In the genomic region with DNA sequence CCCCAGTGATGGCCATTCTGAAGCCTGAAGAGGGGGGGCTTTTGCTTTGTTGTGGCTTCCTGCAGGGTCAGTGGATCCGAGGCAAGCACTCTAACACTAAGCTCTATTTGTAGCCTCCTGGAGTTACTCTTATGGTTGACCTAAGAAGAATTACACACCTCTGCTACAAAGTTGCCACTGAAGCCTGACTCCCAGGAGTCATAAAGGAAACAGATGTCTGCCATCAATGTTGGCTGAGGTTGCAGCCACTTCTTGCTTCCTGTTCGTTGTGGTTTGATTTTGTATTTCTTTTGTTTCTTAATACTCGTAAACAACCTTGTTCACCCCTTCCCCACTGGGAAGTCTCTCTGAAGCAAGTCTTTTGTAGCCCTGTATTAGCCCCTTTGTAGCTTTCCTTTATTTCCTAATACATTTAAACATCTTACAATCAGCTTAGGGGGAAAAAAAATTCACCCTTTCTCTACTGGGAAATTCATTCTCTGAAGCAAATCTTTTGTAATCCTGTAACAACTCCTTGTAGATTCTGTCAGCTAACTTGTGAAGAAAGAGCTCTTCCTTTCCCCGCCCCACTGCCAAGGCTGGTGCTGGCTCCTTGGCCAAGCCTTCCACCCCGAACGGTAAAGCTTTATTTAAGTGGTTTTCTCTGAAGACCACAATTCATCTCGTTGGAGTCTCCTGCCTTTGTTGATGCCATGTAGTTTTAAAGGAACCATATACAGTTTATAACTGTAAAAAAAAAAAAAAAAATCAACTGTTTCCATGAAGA, we compare ENCODE assay signal across 17 mouse cellular contexts. TPM values are rescaled to one million over a fixed set of nuclear protein-coding genes. Genes with fewer than 3 reads are reported as not detected.
DNase-seq lines count a peak whose midpoint lies in the region; ATAC-seq and TF ChIP-seq lines count a peak whose summit lies in the region.
"Had no signal": no experiment of that assay in that cellular context is flagged by ENCODE, and none has a peak within 500 bp of the region (broad histone marks: within the 10 kb centered on the region; RNA-seq: fewer than 3 reads in every experiment).

No protein-coding gene starts in this region.

- DNase-seq in kidney, postnatal 36 days, result no peak
- DNase-seq in CD4-positive helper T cell, adult 2 months (ENCODE audit: low read depth, low spot score), result peak; percentile 37
- peak; percentile 34 to 59 for DNase-seq in natural killer cell, adult 2 months (ENCODE audit: low spot score in 2 of 2)
- DNase-seq in layer of hippocampus, adult 9-11 months, result no peak
- DNase-seq in urinary bladder, postnatal 10 days (ENCODE audit: low spot score), result no peak
- no peak for DNase-seq in embryo, embryonic 11 days
- DNase-seq: adrenal gland, postnatal 36 days; kidney, postnatal 14 days; lung, embryonic 14.5 days; retina, postnatal 1 day had no signal

- no peaks in the 10 kb centered on the region; the same call in 1 of the 2 replicates for H3K4me1 ChIP-seq in kidney, embryonic 15.5 days
- H3K4me1 ChIP-seq in bone marrow, adult 2 months (ENCODE audit: control insufficient read depth, insufficient read depth, low read length), result peaks cover 3% of the 10 kb centered on the region; the same call in 1 of the 2 replicates
- H3K4me1 ChIP-seq: neural tube, embryonic 12.5 days had no signal

- ATAC-seq in kidney, embryonic 15.5 days (replicated peaks; ENCODE audit: low FRiP score), result no peak

- H3K27ac ChIP-seq in kidney, embryonic 15.5 days, result 0 out of 2 replicates have a peak overlapping the region, but pooled peaks have one; percentile 10
- H3K27ac ChIP-seq in bone marrow, adult 2 months (ENCODE audit: control insufficient read depth, insufficient read depth, low read depth, low read length, poor library complexity), result peak overlapping the region; percentile 79; the same call in 1 of the 2 replicates
- H3K27ac ChIP-seq: embryonic facial prominence, embryonic 10.5 days; hindbrain, embryonic 14.5 days; limb, embryonic 13.5 days; neural tube, embryonic 12.5 days had no signal

- TF ChIP-seq POLR2A in bone marrow, adult 2 months (IDR thresholded peaks at IDR 0.05; ENCODE audit: borderline replicate concordance, control insufficient read depth, low read depth, low read length), result no peak

- H3K36me3 ChIP-seq in kidney, embryonic 15.5 days, result no peaks in the 10 kb centered on the region
- H3K36me3 ChIP-seq: embryonic facial prominence, embryonic 10.5 days; limb, embryonic 13.5 days; neural tube, embryonic 12.5 days had no signal

- H3K4me2 ChIP-seq in kidney, embryonic 15.5 days, result no peak overlapping the region
- H3K4me2 ChIP-seq: heart, embryonic 11.5 days; hindbrain, embryonic 14.5 days; limb, embryonic 13.5 days; lung, embryonic 14.5 days; neural tube, embryonic 12.5 days had no signal

- 40% methylated on average over 7 of the region's 7 CpGs for WGBS in kidney, embryonic 15.5 days
- WGBS in bone marrow, adult 2 months, result 2% methylated on average over 7 of the region's 7 CpGs

- H3K9me3 ChIP-seq in kidney, embryonic 15.5 days (replicated peaks), result no peaks in the 10 kb centered on the region
- H3K9me3 ChIP-seq: embryonic facial prominence, embryonic 10.5 days; limb, embryonic 13.5 days; neural tube, embryonic 12.5 days had no signal

- H3K9ac ChIP-seq in kidney, embryonic 15.5 days, result no peak overlapping the region
- H3K9ac ChIP-seq: hindbrain, embryonic 14.5 days; limb, embryonic 13.5 days; lung, embryonic 14.5 days; neural tube, embryonic 12.5 days had no signal

- TF ChIP-seq CTCF in bone marrow, adult 2 months (IDR thresholded peaks at IDR 0.05; ENCODE audit: control insufficient read depth, insufficient read depth, low read length), result no peak

- H3K27me3 ChIP-seq in kidney, embryonic 15.5 days, result no peaks in the 10 kb centered on the region
- H3K27me3 ChIP-seq: limb, embryonic 13.5 days; neural tube, embryonic 12.5 days had no signal

- no peak overlapping the region for H3K4me3 ChIP-seq in kidney, embryonic 15.5 days (replicated peaks)
- no peak overlapping the region for H3K4me3 ChIP-seq in bone marrow, adult 2 months (replicated peaks; ENCODE audit: control insufficient read depth, low read depth, low read length)
- H3K4me3 ChIP-seq: embryonic facial prominence, embryonic 10.5 days; limb, embryonic 13.5 days; neural tube, embryonic 12.5 days had no signal

RNA-seq across cellular contexts. Expression of a gene that starts 2.2 kb away (rescaled TPM):
- polyA plus RNA-seq in kidney, embryonic 15.5 days (2015; fragmentation: Nextera tagmentation; extraction: Ambion mirVana), result 0.08 and 0.09 TPM in 2 replicates
- 4.9 and 18.6 TPM in 2 replicates for polyA plus RNA-seq in bone marrow, adult 2 months (2011; ENCODE audit: insufficient read depth, insufficient read length, low replicate concordance, missing spikeins)
- polyA plus RNA-seq: heart, embryonic 11.5 days; hindbrain, embryonic 14.5 days; lung, embryonic 14.5 days had no signal

RNA-seq across cellular contexts. Expression of a gene that starts 23.9 kb away (rescaled TPM):
- 4.3 and 5.0 TPM in 2 replicates for polyA plus RNA-seq in kidney, embryonic 15.5 days (2015; fragmentation: Nextera tagmentation; extraction: Ambion mirVana)
- polyA plus RNA-seq in bone marrow, adult 2 months (2011; ENCODE audit: insufficient read depth, insufficient read length, low replicate concordance, missing spikeins), result 13.0 and 30.5 TPM in 2 replicates

Comparison
In these comparisons a context has a peak if more than half of its experiments do, and no peak if none do; other contexts are left out.
1. DNase-seq: peak in CD4-positive helper T cell, adult 2 months (single experiment) and natural killer cell, adult 2 months (2 of 2); none in kidney, postnatal 36 days (0 of 2), layer of hippocampus, adult 9-11 months (single experiment), urinary bladder, postnatal 10 days (single experiment) and embryo, embryonic 11 days (single experiment).